Mouse (Mus musculus): ENCODE data around the gene Usp50. TPM values are rescaled to one million over a fixed set of nuclear protein-coding genes. Genes with fewer than 3 reads are reported as not detected.

The Usp50 gene
- polyA plus RNA-seq, 1 experiment from 2014 or later: 2.2 TPM

DNA sequence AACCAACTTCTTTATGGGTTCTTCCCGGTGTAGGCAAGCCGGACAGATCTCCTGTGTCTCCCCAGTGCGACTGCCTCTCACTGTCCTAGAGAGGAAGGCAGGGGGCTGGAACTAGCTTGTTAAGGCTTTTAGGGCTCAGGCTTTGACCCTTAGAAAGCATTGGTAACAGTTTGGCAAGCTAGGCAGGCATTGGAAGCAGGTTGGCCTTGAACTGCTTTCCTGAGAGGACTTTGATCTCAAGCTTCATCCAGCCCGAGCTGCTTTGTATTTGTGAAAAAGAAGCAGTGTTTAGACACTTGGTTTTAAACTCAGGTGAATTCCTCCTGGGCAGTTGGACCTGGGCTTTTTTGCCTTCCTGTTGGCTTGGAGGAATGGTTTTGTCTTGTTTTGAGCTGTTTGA is 4.5 kb downstream of the Usp50 start:
- 68% methylated on average over 4 of the region's 4 CpGs for WGBS
- Histone ChIP-seq H3K9me3 (no peaks in the 10 kb centered on the region), H3K27me3 (replicated peaks) (no peaks in the 10 kb centered on the region), H3K4me1 (no peaks in the 10 kb centered on the region), H3K4me2 (no peak overlapping the region), H3K9ac (no peak overlapping the region), H3K27ac (replicated peaks) (no peak overlapping the region), H3K36me3 (no peaks in the 10 kb centered on the region), H3K4me3 (no peak overlapping the region)
- no peak for ATAC-seq (ENCODE audit: extremely low read depth, insufficient number of reproducible peaks, low FRiP score, low TSS enrichment)

DNA sequence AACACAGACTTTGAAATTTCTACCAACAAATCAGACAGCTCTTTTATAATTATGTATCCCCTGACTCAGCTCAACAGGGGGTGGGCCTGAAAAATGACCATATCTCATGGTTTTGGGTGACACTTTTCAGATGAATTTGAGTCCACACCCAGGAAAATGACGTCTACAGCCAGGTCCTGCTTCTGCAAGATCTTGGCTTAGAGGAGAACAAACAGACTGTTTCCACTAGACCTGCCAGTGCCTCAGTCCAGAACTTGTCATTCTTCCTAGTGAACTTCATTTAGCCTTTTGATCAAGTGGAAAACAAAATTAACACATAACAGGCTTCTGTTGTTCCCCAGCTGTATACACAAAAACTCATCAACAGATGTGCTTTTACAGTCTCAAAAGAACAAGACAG is 6.9 kb downstream of the Usp50 start:
- Histone ChIP-seq H3K27me3 (replicated peaks) (no peaks in the 10 kb centered on the region), H3K9ac (no peak overlapping the region), H3K27ac (replicated peaks) (no peak overlapping the region), H3K4me3 (no peak overlapping the region), H3K36me3 (no peaks in the 10 kb centered on the region), H3K4me2 (no peak overlapping the region), H3K4me1 (no peaks in the 10 kb centered on the region), H3K9me3 (no peaks in the 10 kb centered on the region)
- ATAC-seq (ENCODE audit: extremely low read depth, insufficient number of reproducible peaks, low FRiP score, low TSS enrichment): no peak
- 36% methylated on average over 1 of the region's 1 CpGs for WGBS

DNA sequence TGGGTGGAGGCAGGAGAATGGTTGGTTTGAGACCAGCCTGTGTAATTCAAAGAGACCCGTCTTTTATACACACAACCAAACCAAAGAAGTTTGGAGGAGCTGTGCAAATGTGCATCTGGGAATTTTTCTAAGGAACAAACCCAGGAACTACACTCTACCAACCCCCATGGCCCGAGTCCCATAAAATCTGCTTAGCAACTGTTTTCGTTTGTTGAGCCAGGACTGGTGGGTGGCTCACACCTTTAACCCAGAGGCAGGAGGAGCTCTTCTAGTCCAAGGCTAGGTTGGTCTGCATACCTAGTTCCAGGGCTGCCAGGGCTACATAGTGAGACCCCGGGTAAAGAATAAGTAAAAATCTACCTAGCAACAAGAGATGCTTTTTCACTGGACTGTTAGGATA is 7.3 kb downstream of the Usp50 start:
- no peak for ATAC-seq (ENCODE audit: extremely low read depth, insufficient number of reproducible peaks, low FRiP score, low TSS enrichment)

DNA sequence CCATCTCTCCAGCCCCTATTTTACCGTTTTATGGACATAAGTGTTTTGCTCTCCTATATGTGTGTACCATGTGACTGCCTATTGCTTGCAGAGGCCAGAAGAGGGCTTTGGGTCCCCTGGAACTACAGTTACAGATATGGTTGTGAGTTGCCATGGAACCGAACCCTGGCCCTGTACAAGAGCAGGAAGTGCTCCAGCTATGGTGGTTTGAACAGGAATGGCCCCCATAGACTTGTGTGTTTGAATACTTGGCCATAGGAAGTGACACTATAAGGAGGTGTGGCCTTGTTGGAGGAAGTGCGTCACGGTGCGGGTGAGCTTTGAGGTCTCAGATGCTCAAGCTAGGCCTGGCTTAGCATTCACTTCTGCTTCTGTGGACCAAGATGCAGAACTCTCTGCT is 11.1 kb downstream of the Usp50 start:
- Histone ChIP-seq H3K4me2 (no peak overlapping the region), H3K27ac (replicated peaks) (no peak overlapping the region), H3K9me3 (no peaks in the 10 kb centered on the region), H3K36me3 (no peaks in the 10 kb centered on the region), H3K27me3 (replicated peaks) (no peaks in the 10 kb centered on the region), H3K4me1 (no peaks in the 10 kb centered on the region), H3K9ac (no peak overlapping the region), H3K4me3 (no peak overlapping the region)
- WGBS: 86% methylated on average over 5 of the region's 5 CpGs
- no peak for ATAC-seq (ENCODE audit: extremely low read depth, insufficient number of reproducible peaks, low FRiP score, low TSS enrichment)

More for the DNA sequence above, 7.3 kb downstream of the Usp50 start:
- H3K4me3 ChIP-seq: no peak overlapping the region
- H3K4me1 ChIP-seq: no peaks in the 10 kb centered on the region
- H3K9ac ChIP-seq: no peak overlapping the region
- no peaks in the 10 kb centered on the region for H3K27me3 ChIP-seq (replicated peaks)
- no peaks in the 10 kb centered on the region for H3K9me3 ChIP-seq
- H3K4me2 ChIP-seq: no peak overlapping the region
- WGBS: 60% methylated on average over 4 of the region's 4 CpGs
- no peak overlapping the region for H3K27ac ChIP-seq (replicated peaks)
- H3K36me3 ChIP-seq: no peaks in the 10 kb centered on the region

DNA sequence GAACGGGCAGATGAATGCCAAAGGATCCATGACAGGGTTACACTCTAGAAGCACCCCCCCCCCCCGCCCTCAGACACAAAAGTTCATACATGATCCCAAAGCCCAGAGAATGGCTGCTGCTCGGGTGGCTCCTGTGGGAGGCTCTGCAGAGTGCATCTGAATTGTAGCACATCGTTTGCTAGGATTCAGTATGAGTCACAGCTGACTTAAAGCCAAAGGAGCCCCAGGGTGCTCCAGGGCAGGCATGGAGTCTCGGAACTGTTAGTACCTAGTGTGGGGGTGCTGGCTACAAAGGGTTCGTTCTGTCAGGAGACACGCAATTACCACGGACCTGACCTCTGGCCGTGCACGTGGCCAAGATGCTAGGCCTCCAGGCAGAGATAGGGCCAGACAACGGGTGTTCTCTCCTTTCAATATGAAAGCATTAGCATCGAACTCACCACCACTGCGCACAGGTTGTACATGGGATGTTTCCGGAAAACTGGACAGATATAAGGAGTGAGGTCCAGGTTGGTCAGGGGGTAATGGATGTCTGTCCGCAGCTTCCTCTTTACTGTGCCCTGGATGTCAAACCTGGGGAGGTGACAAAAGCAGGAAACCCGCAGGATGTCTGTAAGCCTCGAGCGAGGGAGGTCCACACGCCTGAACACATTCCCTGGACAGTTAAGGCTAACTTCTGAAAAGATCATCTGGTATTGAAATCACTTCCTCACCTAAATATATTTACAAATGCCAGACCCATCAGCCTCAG is 13.7 kb downstream of the Usp50 start:
- Histone ChIP-seq H3K27ac (replicated peaks) (no peak overlapping the region), H3K36me3 (peaks cover 1% of the 10 kb centered on the region; the same call in 1 of the 2 replicates), H3K27me3 (replicated peaks) (no peaks in the 10 kb centered on the region), H3K9ac (no peak overlapping the region), H3K4me1 (peaks cover 6% of the 10 kb centered on the region), H3K4me2 (no peak overlapping the region), H3K4me3 (no peak overlapping the region), H3K9me3 (no peaks in the 10 kb centered on the region)
- no peak for ATAC-seq (ENCODE audit: extremely low read depth, insufficient number of reproducible peaks, low FRiP score, low TSS enrichment)
- 60% methylated on average over 19 of the region's 19 CpGs for WGBS

DNA sequence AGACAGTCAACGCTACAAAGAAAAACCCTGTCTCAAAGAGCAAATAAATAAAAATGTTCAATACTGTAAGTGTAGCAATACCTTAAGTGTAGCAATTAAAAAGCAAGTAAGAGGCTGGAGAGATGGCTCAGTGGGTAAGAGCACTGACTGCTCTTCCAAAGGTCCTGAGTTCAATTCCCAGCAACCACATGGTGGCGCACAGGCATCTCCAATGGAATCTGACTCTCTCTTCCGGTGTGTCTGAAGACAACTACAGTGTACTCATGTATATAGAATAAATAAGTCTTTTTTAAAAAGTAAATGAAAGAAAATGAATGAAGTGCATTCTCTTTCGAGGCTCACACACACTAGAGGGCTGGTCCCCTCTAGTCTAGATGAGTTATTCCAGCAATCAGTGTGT is 15.1 kb downstream of the Usp50 start:
- Histone ChIP-seq H3K4me2 (no peak overlapping the region), H3K9me3 (no peaks in the 10 kb centered on the region), H3K4me3 (no peak overlapping the region), H3K27ac (replicated peaks) (no peak overlapping the region), H3K27me3 (replicated peaks) (no peaks in the 10 kb centered on the region), H3K4me1 (peaks cover 6% of the 10 kb centered on the region), H3K9ac (no peak overlapping the region), H3K36me3 (peaks cover 15% of the 10 kb centered on the region)
- ATAC-seq (ENCODE audit: extremely low read depth, insufficient number of reproducible peaks, low FRiP score, low TSS enrichment): no peak
- WGBS: 68% methylated on average over 4 of the region's 4 CpGs

DNA sequence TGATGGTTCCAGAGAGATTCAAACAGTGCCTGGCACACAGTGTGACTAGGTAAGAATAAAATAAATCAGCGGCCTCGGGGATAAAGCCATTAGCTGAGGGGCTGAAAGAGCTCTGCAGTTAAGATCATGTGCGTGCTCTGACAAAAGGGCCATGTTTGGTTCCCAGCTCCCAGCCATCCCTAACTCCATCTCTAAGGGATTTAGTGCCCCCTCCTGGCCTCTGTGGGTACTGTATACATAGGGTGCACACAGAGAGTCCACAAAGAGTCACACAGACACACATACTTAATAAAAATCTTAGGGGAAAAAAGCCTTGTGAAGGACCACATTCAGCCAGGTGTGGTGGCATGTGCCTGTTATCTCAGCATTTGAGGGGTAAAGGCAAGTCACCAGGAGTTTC is 15.7 kb downstream of the Usp50 start:
- Histone ChIP-seq H3K27me3 (replicated peaks) (no peaks in the 10 kb centered on the region), H3K4me1 (peaks cover 6% of the 10 kb centered on the region), H3K9ac (no peak overlapping the region), H3K4me2 (no peak overlapping the region), H3K4me3 (no peak overlapping the region), H3K36me3 (peaks cover 21% of the 10 kb centered on the region), H3K9me3 (no peaks in the 10 kb centered on the region), H3K27ac (replicated peaks) (no peak overlapping the region)
- no peak for ATAC-seq (ENCODE audit: extremely low read depth, insufficient number of reproducible peaks, low FRiP score, low TSS enrichment)
- 90% methylated on average over 3 of the region's 3 CpGs for WGBS

DNA sequence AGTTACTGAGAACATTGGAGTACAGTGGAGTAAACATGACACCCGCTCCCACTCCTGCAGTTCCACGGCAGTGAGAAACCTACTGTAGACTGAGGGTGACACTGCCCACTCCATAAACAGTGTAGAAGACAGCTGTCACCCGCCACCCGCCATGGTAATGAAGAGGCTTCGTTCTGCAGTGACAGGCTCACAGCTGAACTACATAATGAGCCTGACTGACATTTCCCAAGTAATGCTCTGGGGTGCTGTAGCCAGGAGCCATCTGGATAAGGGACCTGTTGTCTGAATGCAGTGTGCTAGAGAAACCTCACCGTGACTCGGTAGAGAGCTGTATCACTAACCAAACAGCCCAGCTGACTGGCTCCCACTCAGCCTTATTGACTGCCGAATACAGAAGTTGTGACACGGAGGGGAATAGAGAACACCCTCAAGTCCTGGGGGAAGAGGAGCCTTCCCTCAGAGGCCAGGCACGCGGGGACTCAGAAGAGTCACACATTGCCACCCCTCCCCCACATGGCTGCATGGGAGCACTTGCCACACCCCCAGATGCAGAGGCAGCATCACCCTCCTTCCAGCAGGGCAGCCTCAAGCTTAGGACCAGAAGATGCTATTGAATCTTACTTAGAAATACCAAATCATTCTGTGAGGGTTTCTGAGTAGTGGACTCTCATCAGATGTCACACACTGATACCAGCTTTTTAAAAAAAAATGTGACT is 17.2 kb downstream of the Usp50 start:
- Histone ChIP-seq H3K9me3 (no peaks in the 10 kb centered on the region), H3K36me3 (peaks cover 37% of the 10 kb centered on the region), H3K27ac (replicated peaks) (no peak overlapping the region), H3K4me3 (no peak overlapping the region), H3K4me2 (peak overlapping the region; percentile 50), H3K27me3 (replicated peaks) (no peaks in the 10 kb centered on the region), H3K9ac (no peak overlapping the region), H3K4me1 (peaks cover 6% of the 10 kb centered on the region)
- ATAC-seq (ENCODE audit: extremely low read depth, insufficient number of reproducible peaks, low FRiP score, low TSS enrichment): no peak
- 31% methylated on average over 11 of the region's 11 CpGs for WGBS

DNA sequence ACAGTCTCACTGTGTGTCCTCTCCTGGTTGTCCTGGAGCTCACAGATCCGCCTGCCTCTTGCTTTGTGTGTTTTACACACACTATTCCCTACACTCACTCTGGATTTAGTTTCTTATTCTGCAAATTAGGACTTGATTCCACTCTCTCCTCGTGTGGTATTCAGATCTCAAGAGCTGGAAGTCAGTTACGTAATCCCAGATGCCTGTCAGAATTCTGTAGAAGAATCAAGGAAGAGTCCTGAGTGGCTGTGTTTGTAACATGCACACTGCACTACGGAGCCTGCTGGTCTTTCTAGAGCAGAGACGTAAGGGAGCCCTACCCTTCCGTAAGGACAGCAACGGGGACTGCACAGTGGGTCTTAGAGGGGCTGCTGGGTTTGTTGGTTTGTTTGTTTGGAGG is 23.9 kb downstream of the Usp50 start:
- no peaks in the 10 kb centered on the region for H3K27me3 ChIP-seq (replicated peaks)
- H3K4me2 ChIP-seq: no peak overlapping the region
- H3K9ac ChIP-seq: no peak overlapping the region
- H3K36me3 ChIP-seq: peaks cover 100% of the 10 kb centered on the region
- WGBS: 84% methylated on average over 7 of the region's 7 CpGs
- H3K4me3 ChIP-seq: no peak overlapping the region
- ATAC-seq (ENCODE audit: extremely low read depth, insufficient number of reproducible peaks, low FRiP score, low TSS enrichment): no peak
- H3K9me3 ChIP-seq: no peaks in the 10 kb centered on the region
- no peak overlapping the region for H3K27ac ChIP-seq (replicated peaks)
- no peaks in the 10 kb centered on the region for H3K4me1 ChIP-seq

DNA sequence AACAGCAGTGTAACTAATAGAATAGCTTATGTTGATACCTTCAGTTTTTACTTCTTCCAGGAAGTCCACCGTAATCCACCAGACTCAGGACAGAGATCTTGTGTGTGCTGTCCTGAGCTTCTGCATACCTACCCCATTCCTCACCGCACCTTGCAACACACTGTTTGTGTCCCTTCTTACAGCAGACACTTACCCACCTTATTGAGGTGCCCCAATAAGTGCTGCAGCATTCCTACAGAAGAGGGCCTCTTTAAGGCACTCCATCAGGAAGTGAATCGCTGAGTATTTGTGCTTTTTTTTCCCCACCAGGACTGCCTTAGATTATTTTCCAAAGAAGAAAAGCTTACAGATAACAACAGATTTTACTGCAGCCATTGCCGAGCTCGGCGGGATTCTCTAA is 27.6 kb downstream of the Usp50 start:
- Histone ChIP-seq H3K4me1 (no peaks in the 10 kb centered on the region), H3K27me3 (replicated peaks) (no peaks in the 10 kb centered on the region), H3K27ac (replicated peaks) (no peak overlapping the region), H3K9me3 (no peaks in the 10 kb centered on the region), H3K4me3 (no peak overlapping the region), H3K9ac (no peak overlapping the region), H3K4me2 (no peak overlapping the region), H3K36me3 (peaks cover 94% of the 10 kb centered on the region)
- 85% methylated on average over 6 of the region's 6 CpGs for WGBS
- ATAC-seq (ENCODE audit: extremely low read depth, insufficient number of reproducible peaks, low FRiP score, low TSS enrichment): no peak

DNA sequence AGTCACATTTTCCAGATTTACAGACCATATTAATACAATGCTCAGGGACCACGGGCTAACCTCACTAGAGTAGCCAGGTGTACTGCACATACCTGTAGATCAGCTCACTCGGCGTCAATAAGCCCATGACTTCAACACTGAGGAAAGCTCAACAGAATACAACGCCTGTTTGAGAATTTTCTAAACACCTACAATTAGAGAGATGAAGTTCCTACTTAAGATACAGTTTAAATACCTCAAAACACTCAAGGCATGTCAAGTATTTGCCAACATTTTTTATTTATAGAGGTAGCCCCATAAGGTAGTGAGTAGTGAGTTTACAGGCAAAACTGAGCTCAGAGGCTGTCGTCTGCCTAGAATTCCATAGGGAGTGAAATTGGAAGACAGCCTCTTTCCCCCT is 39.9 kb downstream of the Usp50 start:
- WGBS: 80% methylated on average over 5 of the region's 5 CpGs
- H3K9ac ChIP-seq: no peak overlapping the region

DNA sequence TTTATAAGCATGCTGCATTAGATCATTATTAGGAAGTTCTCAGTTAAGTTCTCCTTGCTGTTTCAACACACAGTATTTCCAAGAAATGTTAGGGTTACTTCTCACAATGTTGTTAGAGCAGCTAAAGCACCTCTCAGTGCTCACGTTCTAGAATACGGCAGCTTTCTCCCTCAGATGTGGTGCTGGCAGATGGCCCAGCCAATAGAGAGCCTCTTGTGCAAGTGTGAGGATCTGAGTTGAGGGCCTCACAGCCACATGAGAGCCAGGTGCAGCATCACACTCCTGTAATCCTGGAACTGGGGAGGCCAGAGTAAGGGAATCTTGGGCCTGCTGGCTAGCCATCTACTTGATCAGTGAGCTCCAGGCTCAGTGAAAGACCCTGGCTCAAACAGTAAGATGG is 43.0 kb downstream of the Usp50 start:
- Histone ChIP-seq H3K4me2 (no peak overlapping the region), H3K4me1 (no peaks in the 10 kb centered on the region), H3K36me3 (peaks cover 80% of the 10 kb centered on the region), H3K9ac (no peak overlapping the region), H3K27ac (replicated peaks) (no peak overlapping the region), H3K4me3 (no peak overlapping the region), H3K9me3 (no peaks in the 10 kb centered on the region), H3K27me3 (replicated peaks) (no peaks in the 10 kb centered on the region)
- WGBS: 73% methylated on average over 2 of the region's 2 CpGs
- ATAC-seq (ENCODE audit: extremely low read depth, insufficient number of reproducible peaks, low FRiP score, low TSS enrichment): no peak

More for the DNA sequence above, 39.9 kb downstream of the Usp50 start:
- no peak for ATAC-seq (ENCODE audit: extremely low read depth, insufficient number of reproducible peaks, low FRiP score, low TSS enrichment)
- Histone ChIP-seq H3K4me2 (no peak overlapping the region), H3K27me3 (replicated peaks) (no peaks in the 10 kb centered on the region), H3K4me1 (no peaks in the 10 kb centered on the region), H3K27ac (replicated peaks) (no peak overlapping the region), H3K9me3 (no peaks in the 10 kb centered on the region), H3K36me3 (peaks cover 83% of the 10 kb centered on the region), H3K4me3 (no peak overlapping the region)

Measured in heart, embryonic 13.5 days (tissue).